Mouse (Mus musculus): Measurements from ENCODE around the gene Fpgs. TPM values are rescaled to one million over a fixed set of nuclear protein-coding genes. Genes with fewer than 3 reads are reported as not detected.

The Fpgs gene
- polyA plus RNA-seq (2014; fragmentation: Illumina TruSeq; extraction: RNeasy Lipid Tissue Mini Kit (QIAGEN cat#74804); ENCODE audit: low read depth, low replicate concordance), result 1.3 TPM

GRCm38 (mm10) chr2:32704021-32704421, at the start of gene Fpgs:
Gene Fpgs, minus strand, starts transcription at chr2:32704145.

DNA sequence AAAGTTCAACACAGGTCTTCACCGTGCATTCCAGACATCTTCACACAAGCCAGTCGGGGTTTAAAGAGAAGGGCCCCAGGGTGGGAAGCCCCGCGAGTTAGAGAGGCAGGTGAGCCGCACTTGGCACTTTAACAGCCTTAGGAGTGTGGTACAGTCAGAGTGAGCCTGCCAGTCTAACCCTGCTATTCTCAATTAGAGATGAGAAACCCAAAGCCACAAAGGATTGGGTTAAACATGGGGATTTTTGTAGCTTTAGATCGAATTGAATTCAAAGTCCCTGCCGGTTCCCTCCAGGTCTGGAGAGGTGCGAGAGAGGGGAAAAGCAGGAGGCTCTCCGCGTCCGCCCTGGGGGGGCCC, 36.9 kb upstream of the Fpgs start, which contains the start of gene 6330409D20Rik:
Gene 6330409D20Rik (minus strand): TSS at position 101 of the 357 bp plus-strand sequence.

DNA sequence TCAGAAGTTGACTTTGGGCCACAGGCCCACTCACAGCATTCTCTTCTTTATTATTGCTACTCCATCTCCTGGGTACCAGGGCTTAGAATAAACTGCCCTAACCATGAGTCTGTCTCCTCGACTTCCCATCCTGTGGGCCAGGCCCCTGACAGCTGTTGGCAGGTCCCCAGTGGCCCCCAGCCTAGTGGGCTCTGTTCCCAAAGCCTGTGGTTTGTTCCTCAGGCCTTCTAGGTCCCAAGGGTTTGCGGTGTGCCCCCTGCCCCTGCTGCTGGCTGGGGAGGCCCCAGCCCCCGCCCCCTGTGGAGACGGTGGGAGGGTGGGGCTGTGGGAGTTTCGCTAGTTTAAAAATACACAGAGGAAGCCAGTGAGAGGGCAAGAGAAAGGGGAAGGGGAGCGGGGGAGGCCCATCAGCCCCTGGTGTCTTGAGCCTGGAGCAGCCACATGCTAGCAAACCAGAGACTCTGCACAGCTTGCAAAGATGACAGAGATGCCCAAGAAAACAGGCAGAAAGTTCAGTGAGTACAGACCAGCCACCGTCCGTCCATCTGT, 16.8 kb upstream of the Fpgs start, which contains the start of gene Sh2d3c:
Gene Sh2d3c (plus strand): TSS at position 375 of the 549 bp plus-strand sequence.

DNA sequence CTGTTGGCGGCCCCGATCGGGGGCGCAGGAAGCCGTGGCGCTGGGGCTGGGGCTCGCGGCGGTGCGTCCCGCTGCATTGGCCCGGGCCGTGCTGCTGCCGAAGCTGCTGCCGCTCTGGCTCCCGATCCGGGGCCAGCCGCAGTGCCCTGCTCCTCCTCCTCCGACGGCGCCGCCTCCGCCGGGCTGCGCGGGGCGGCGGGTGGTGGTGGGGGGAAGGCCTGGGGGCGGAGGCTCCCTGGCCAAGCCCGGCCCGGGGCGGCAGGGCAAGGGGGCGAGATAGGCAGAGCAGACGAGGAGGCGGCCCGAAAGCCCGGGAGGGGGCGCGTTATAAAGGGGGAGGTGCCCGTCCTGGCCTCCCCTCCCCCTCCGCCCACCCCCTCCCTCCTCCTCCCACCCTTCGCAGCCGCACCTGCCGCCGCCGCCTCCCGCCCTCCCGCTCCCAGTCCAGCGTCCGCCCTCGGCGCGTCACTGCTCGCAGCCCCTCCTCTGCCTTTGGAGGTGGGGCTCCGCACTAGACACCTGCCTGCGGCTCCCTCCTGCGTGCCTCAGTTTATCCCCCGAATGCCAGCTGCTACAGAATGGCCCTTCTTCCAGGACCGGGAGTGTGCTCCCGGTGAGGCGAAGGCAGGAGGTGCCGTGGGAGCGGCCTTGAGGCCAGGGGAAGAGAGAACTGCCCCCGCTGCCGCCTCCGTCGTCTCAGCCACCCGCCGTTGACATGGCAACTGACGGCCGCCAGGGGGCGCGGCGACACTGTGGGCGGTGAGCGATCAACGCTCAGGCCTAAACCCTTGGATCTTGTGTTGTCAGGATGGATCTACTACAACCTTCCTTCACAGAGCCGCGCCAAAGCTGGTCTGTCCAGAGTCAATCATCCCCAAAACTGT, 9.2 kb upstream of the Fpgs start, which contains the start of gene Cdk9:
Gene Cdk9 (minus strand): TSS at position 143 of the 884 bp plus-strand sequence.

DNA sequence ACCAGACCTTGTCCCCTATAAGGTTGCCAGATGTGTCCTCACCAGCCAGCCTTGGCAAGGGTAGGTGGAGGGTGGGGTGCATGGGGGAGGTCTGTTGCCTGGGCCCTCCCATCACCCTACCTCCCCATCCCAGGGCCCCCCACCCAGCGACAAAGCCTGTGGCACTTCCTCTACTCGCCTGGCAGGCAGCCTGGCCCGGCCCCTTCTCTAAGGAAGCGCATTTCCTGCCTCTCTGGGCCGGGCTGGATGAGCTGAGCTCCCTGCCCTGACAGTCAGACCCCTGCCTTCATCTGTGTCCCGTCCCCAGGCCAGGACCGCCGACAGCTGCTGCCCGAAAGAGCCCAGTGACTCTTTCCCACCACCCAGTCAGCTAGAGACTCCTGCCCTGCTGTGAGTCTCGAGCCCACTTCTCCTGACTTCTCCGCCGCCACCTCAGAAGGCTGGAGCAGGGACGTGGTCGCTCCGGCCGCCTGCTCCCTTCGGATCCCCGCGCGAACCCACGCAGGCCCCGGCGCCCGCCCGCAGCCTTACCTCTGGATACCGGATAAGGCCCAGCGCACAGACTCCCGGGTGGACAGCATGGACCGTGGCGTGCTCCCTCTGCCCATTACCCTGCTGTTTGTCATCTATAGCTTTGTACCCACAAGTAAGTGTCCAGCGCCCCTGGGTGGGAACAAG, 57.4 kb downstream of the Fpgs start, which contains the start of gene Eng:
Gene Eng (plus strand): TSS at position 217 of the 678 bp plus-strand sequence.

Other genes starting within 250 kb of the Fpgs start
- gene Fam102a, start 168.8 kb downstream of the Fpgs start, polyA plus RNA-seq (2014; fragmentation: Illumina TruSeq; extraction: RNeasy Lipid Tissue Mini Kit (QIAGEN cat#74804); ENCODE audit: low read depth, low replicate concordance), result 6.6 TPM
- gene Dpm2, start 133.3 kb downstream of the Fpgs start, polyA plus RNA-seq (2014; fragmentation: Illumina TruSeq; extraction: RNeasy Lipid Tissue Mini Kit (QIAGEN cat#74804); ENCODE audit: low read depth, low replicate concordance), result 4.2 TPM
- 0.97 TPM for gene Pip5kl1, start 129.3 kb downstream of the Fpgs start, polyA plus RNA-seq (2014; fragmentation: Illumina TruSeq; extraction: RNeasy Lipid Tissue Mini Kit (QIAGEN cat#74804); ENCODE audit: low read depth, low replicate concordance)
- gene 9430097D07Rik, start 128.5 kb downstream of the Fpgs start, polyA plus RNA-seq (2014; fragmentation: Illumina TruSeq; extraction: RNeasy Lipid Tissue Mini Kit (QIAGEN cat#74804); ENCODE audit: low read depth, low replicate concordance), result 1.1 TPM
- gene St6galnac4, start 117.0 kb downstream of the Fpgs start, polyA plus RNA-seq (2014; fragmentation: Illumina TruSeq; extraction: RNeasy Lipid Tissue Mini Kit (QIAGEN cat#74804); ENCODE audit: low read depth, low replicate concordance), result 0.25 TPM
- 2.9 TPM for gene St6galnac6, start 104.4 kb downstream of the Fpgs start, polyA plus RNA-seq (2014; fragmentation: Illumina TruSeq; extraction: RNeasy Lipid Tissue Mini Kit (QIAGEN cat#74804); ENCODE audit: low read depth, low replicate concordance)
- 16.6 TPM for gene Ak1, start 82.4 kb downstream of the Fpgs start, polyA plus RNA-seq (2014; fragmentation: Illumina TruSeq; extraction: RNeasy Lipid Tissue Mini Kit (QIAGEN cat#74804); ENCODE audit: low read depth, low replicate concordance)
- 0.27 TPM for gene Eng, start 57.5 kb downstream of the Fpgs start, polyA plus RNA-seq (2014; fragmentation: Illumina TruSeq; extraction: RNeasy Lipid Tissue Mini Kit (QIAGEN cat#74804); ENCODE audit: low read depth, low replicate concordance)
- gene Cdk9, start 8.9 kb upstream of the Fpgs start, polyA plus RNA-seq (2014; fragmentation: Illumina TruSeq; extraction: RNeasy Lipid Tissue Mini Kit (QIAGEN cat#74804); ENCODE audit: low read depth, low replicate concordance), result 35.7 TPM
- gene Sh2d3c, start 16.9 kb upstream of the Fpgs start, polyA plus RNA-seq (2014; fragmentation: Illumina TruSeq; extraction: RNeasy Lipid Tissue Mini Kit (QIAGEN cat#74804); ENCODE audit: low read depth, low replicate concordance), result not detected
- not detected for gene 6330409D20Rik, start 36.9 kb upstream of the Fpgs start, polyA plus RNA-seq (2014; fragmentation: Illumina TruSeq; extraction: RNeasy Lipid Tissue Mini Kit (QIAGEN cat#74804); ENCODE audit: low read depth, low replicate concordance)
- 0.64 TPM for gene Tor2a, start 53.1 kb upstream of the Fpgs start, polyA plus RNA-seq (2014; fragmentation: Illumina TruSeq; extraction: RNeasy Lipid Tissue Mini Kit (QIAGEN cat#74804); ENCODE audit: low read depth, low replicate concordance)
- gene Ttc16, start 71.5 kb upstream of the Fpgs start, polyA plus RNA-seq (2014; fragmentation: Illumina TruSeq; extraction: RNeasy Lipid Tissue Mini Kit (QIAGEN cat#74804); ENCODE audit: low read depth, low replicate concordance), result 21.5 TPM
- gene Ptrh1, start 71.6 kb upstream of the Fpgs start, polyA plus RNA-seq (2014; fragmentation: Illumina TruSeq; extraction: RNeasy Lipid Tissue Mini Kit (QIAGEN cat#74804); ENCODE audit: low read depth, low replicate concordance), result 2.6 TPM
- 11.1 TPM for gene Cfap157, start 80.3 kb upstream of the Fpgs start, polyA plus RNA-seq (2014; fragmentation: Illumina TruSeq; extraction: RNeasy Lipid Tissue Mini Kit (QIAGEN cat#74804); ENCODE audit: low read depth, low replicate concordance)
- 5.9 TPM for gene Stxbp1, start 143.1 kb upstream of the Fpgs start, polyA plus RNA-seq (2014; fragmentation: Illumina TruSeq; extraction: RNeasy Lipid Tissue Mini Kit (QIAGEN cat#74804); ENCODE audit: low read depth, low replicate concordance)
- 0.07 TPM for gene Fam129b, start 172.0 kb upstream of the Fpgs start, polyA plus RNA-seq (2014; fragmentation: Illumina TruSeq; extraction: RNeasy Lipid Tissue Mini Kit (QIAGEN cat#74804); ENCODE audit: low read depth, low replicate concordance)